Mouse (Mus musculus): ENCODE results near the gene Cd81.

- TF ChIP-seq CTCF (IDR thresholded peaks at IDR 0.05; ENCODE audit: control insufficient read depth, insufficient read depth, insufficient read length) (no peak), CEBPB (IDR thresholded peaks at IDR 0.05; ENCODE audit: low read depth) (no peak), MYOG (IDR thresholded peaks at IDR 0.05; ENCODE audit: control insufficient read depth, extremely low read depth, insufficient read length) (no peak), MAX (IDR thresholded peaks at IDR 0.05) (no peak)
Measured at GRCm38 (mm10) chr7:143024293-143024692, 28.2 kb upstream of the Cd81 start.

Measured in C2C12 (cell line).